Mouse (Mus musculus) erythroblast, embryonic 14.5 days (primary cell): ENCODE measurements around the gene Rab4b.

ENCODE experiments used
- GATA1 ChIP-seq: IDR thresholded peaks from 2 replicates; pipeline ENCODE4 v1.6.1; 2012; ENCODE audit warnings: low read length, inconsistent platforms, mixed read lengths
- TAL1 ChIP-seq: IDR thresholded peaks from 3 replicates; pipeline ENCODE4 v1.6.1; 2012; ENCODE audit warnings: low read length, inconsistent platforms, mixed read lengths

GRCm38 (mm10) chr7:27177942-27178323 lies 763 bp downstream of the Rab4b start:
- TF ChIP-seq GATA1 (no peak), TAL1 (no peak)
